Mouse (Mus musculus) heart, embryonic 14.5 days (tissue): ENCODE results near the gene Armc9. TPM values are rescaled to one million over a fixed set of nuclear protein-coding genes. Genes with fewer than 3 reads are reported as not detected.

ENCODE experiments used
- ATAC-seq: fragments of 200-750 bp; cut with Nextera tagmentation; 2 replicates; pipeline ENCODE4 v1.8.0; 2017; ENCODE audit warnings: low read depth, moderate TSS enrichment; ENCODE audit not compliant: insufficient number of reproducible peaks, insufficient read depth, low FRiP score
- H3K27ac ChIP-seq, 2 experiments: fragments of 200-500 bp in 1 of 2; fragments of 300-500 bp in 1 of 2; sonication (generic) in 1 of 2; replicated peaks in 1 of 2; 2 replicates each; pipeline ENCODE4 v1.5.1; 2012 to 2014; ENCODE audit warnings: low read depth in 2 of 2, low read length in 2 of 2, control low read depth in 1 of 2, mild to moderate bottlenecking in 1 of 2, mixed read lengths in 1 of 2; ENCODE audit not compliant: control insufficient read depth in 1 of 2, insufficient read depth in 1 of 2
- H3K27me3 ChIP-seq: fragments of 300-500 bp; sonication (generic); 2 replicates; pipeline ENCODE4 v1.6.1; 2014; ENCODE audit warnings: mild to moderate bottlenecking, low read length, control low read depth; ENCODE audit not compliant: control insufficient read depth, insufficient read depth
- H3K36me3 ChIP-seq: fragments of 300-500 bp; sonication (generic); 2 replicates; pipeline ENCODE4 v1.6.1; 2014; ENCODE audit warnings: mild to moderate bottlenecking, control low read depth, low read length, mixed read lengths; ENCODE audit not compliant: control insufficient read depth, insufficient read depth
- H3K4me1 ChIP-seq, 2 experiments: fragments of 200-500 bp in 1 of 2; fragments of 300-500 bp in 1 of 2; sonication (generic) in 1 of 2; 2 replicates each; pipeline ENCODE4 v1.6.1; 2012 to 2014; ENCODE audit warnings: low read length in 2 of 2, control low read depth in 1 of 2, mixed read lengths in 1 of 2; ENCODE audit not compliant: control insufficient read depth in 2 of 2, insufficient read depth in 2 of 2
- H3K4me2 ChIP-seq: fragments of 300-500 bp; sonication (generic); 2 replicates; pipeline ENCODE4 v1.6.1; 2014; ENCODE audit warnings: mild to moderate bottlenecking, low read length
- H3K4me3 ChIP-seq, 2 experiments: fragments of 200-500 bp in 1 of 2; fragments of 300-500 bp in 1 of 2; sonication (generic) in 1 of 2; 2 replicates each; pipeline ENCODE4 v1.5.1; 2012 to 2014; ENCODE audit warnings: low read length in 2 of 2, mild to moderate bottlenecking in 2 of 2, control low read depth in 1 of 2, low read depth in 1 of 2, moderate library complexity in 1 of 2; ENCODE audit not compliant: control insufficient read depth in 1 of 2, insufficient read depth in 1 of 2
- H3K9ac ChIP-seq: fragments of 300-500 bp; sonication (generic); 2 replicates; pipeline ENCODE4 v1.6.1; 2014; ENCODE audit warnings: mild to moderate bottlenecking, low read length
- H3K9me3 ChIP-seq: fragments of 300-500 bp; sonication (generic); 2 replicates; pipeline ENCODE4 v1.6.1; 2016; ENCODE audit warnings: low read length, control low read depth; ENCODE audit not compliant: control insufficient read depth
- WGBS: fragments of 180-500 bp; shearing (Covaris S2); extraction: QIAGEN DNeasy Blood & Tissue Kit; methylation state at CpG from one replicate; pipeline ENCODE4 v1.1.7; 2014; 5-methylcytosine and 5-hydroxymethylcytosine counted together
- polyA plus RNA-seq: library from polyadenylated mRNA; unstranded; fragments of >200 nt; fragmentation: Nextera tagmentation; extraction: Ambion mirVana; gene quantifications from 2 replicates; pipeline ENCODE4 v1.2.1, GENCODE M21; 2014

Gene Armc9
- polyA plus RNA-seq, 1 experiment from 2014 or later: 11.9 TPM

DNA sequence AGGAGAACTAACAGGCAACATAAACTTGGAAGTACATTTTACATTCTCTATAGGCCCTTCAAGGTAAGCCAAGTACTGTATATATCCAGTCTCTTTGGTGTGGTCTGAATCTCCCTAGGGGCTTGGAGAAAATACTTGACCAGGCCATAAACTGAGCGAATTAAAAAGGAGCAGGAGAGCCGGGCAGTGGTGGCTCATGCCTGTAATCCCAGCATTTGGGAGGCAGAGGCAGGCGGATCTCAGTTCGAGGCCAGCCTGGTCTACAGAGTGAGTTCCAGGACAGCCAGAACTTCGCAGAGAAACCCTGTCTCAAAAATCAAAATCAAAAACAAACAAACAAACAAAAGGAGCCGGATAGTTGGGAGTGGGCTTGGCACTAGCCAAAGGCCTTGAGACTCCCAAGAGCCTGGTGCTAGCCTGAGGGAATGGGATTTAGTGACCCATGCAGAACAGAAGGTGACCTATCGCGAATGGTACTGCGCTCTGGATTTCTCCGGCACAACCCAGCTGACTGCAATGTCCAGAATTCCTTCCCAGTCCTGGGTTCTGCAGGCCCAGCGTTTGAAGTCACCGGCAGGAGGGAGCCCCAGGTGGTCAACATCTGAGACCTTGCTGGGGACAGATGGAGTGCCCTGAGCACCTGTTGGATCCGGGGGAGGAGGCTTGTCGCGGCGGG, 158.7 kb downstream of the Armc9 start:
- Histone ChIP-seq H3K36me3 (no peaks in the 10 kb centered on the region), H3K9me3 (no peaks in the 10 kb centered on the region), H3K4me2 (peak overlapping the region; percentile 43; the same call in 1 of the 2 replicates), H3K27me3 (no peaks in the 10 kb centered on the region), H3K27ac (no peak overlapping the region), H3K9ac (no peak overlapping the region), H3K4me3 (no peak overlapping the region), H3K4me1 (peaks cover 0 to 4% of the 10 kb centered on the region in 2 experiments; a peak in 1 of 4 replicates)
- 51% methylated on average over 16 of the region's 16 CpGs for WGBS
- no peak for ATAC-seq

DNA sequence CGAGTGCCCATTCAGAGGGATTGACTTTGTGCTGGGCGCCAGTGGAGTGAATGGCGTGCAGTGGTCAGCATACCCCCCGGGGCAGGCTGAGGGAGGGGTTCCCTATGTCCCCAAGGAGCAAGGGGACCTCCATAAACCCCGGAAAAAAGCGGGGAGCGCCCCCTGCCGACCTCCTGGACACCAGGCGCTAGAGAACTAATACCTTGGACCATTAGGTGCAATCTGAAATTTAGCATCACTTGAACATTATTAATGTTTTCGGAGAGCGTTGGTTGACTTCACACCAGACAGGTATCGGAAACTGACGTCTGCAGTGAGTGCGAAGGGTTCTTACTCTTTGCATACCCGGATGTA, 159.2 kb downstream of the Armc9 start:
- Histone ChIP-seq H3K27ac (no peak overlapping the region), H3K4me3 (no peak overlapping the region), H3K4me2 (peak overlapping the region; percentile 43; the same call in 1 of the 2 replicates), H3K4me1 (peaks cover 0 to 4% of the 10 kb centered on the region in 2 experiments; a peak in 1 of 4 replicates), H3K9me3 (no peaks in the 10 kb centered on the region), H3K36me3 (no peaks in the 10 kb centered on the region), H3K9ac (no peak overlapping the region), H3K27me3 (no peaks in the 10 kb centered on the region)
- no peak for ATAC-seq
- WGBS: 24% methylated on average over 15 of the region's 15 CpGs

GRCm38 (mm10) chr1:86320822-86321413, 166.3 kb downstream of the Armc9 start:
- WGBS: 77% methylated on average over 6 of the region's 8 CpGs
- no peaks in the 10 kb centered on the region for H3K9me3 ChIP-seq
- no peak overlapping the region for H3K27ac ChIP-seq
- H3K9ac ChIP-seq: no peak overlapping the region
- H3K36me3 ChIP-seq: no peaks in the 10 kb centered on the region
- H3K4me1 ChIP-seq: no peaks in the 10 kb centered on the region
- H3K4me2 ChIP-seq: no peak overlapping the region
- H3K4me3 ChIP-seq: no peak overlapping the region
- H3K27me3 ChIP-seq: no peaks in the 10 kb centered on the region
- no peak for ATAC-seq

Other genes starting within 250 kb of the Armc9 start
- 0.11 and 0.26 TPM in 2 replicates for gene 4933407L21Rik, start 226.3 kb upstream of the Armc9 start, polyA plus RNA-seq
- gene Gpr55, start 193.8 kb upstream of the Armc9 start, polyA plus RNA-seq: 0.07 TPM in 1 of 2 replicates, not detected in the other
- gene Spata3, start 138.0 kb upstream of the Armc9 start, polyA plus RNA-seq: not detected in 2 replicates
- gene 2810459M11Rik, start 108.9 kb upstream of the Armc9 start, polyA plus RNA-seq: 0.13 and 0.27 TPM in 2 replicates
- 134 and 141 TPM in 2 replicates for gene Psmd1, start 90.4 kb upstream of the Armc9 start, polyA plus RNA-seq
- 0.13 and 0.39 TPM in 2 replicates for gene Htr2b, start 42.8 kb upstream of the Armc9 start, polyA plus RNA-seq
- not detected in 2 replicates for gene Gm21972, start 21.1 kb upstream of the Armc9 start, polyA plus RNA-seq
- 2.4 and 3.5 TPM in 2 replicates for gene B3gnt7, start 148.1 kb downstream of the Armc9 start, polyA plus RNA-seq
- gene Ncl, start 204.6 kb downstream of the Armc9 start, polyA plus RNA-seq: 177 and 193 TPM in 2 replicates